Mouse (Mus musculus): ENCODE results near the gene Rsrc2. TPM values are rescaled to one million over a fixed set of nuclear protein-coding genes. Genes with fewer than 3 reads are reported as not detected.
"Not testable (repeated sequence)": the region's sequence is repeated elsewhere in the genome, so short reads cannot be mapped to it uniquely, and the experiment has no call there.

The Rsrc2 gene
- total RNA-seq, 1 experiment: 106 TPM

DNA sequence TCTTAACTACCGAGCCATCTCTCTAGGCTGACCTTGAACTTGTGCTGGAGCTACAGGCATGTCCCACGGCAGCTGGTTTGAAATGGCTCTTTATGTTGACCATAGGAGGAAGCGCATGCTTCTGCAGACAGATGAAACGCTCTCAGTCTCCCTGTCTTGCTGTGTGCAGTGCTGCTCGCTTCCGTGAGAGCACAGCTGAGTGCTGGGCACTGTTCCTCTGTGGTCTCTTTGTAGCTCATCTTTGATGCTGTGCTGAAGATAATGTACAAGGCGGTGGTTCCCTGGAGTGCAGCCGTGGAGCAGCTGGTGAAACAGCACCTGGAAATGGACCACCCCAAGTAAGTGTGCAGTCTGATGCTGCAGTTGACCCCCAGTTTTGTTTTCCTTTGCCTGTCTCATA, 31.5 kb upstream of the Rsrc2 start:
- no peak overlapping the region for H3K4me3 ChIP-seq (ENCODE audit: insufficient read depth in 1 of 2, low read depth in 1 of 2, low read length in 2 of 2, poor library complexity in 1 of 2, severe bottlenecking in 1 of 2)
- no peak for DNase-seq (ENCODE audit: low read depth, low spot score)
- TF ChIP-seq ZNF384 (IDR thresholded peaks at IDR 0.05; ENCODE audit: low read depth, low read length) (no peak), CHD2 (IDR thresholded peaks at IDR 0.05; ENCODE audit: low read depth, low read length) (no peak), ZC3H11A (IDR thresholded peaks at IDR 0.05; ENCODE audit: borderline replicate concordance, low read depth, low read length) (no peak), MAFK (IDR thresholded peaks at IDR 0.05; ENCODE audit: insufficient read depth, low read depth, low read length) (no peak), HCFC1 (IDR thresholded peaks at IDR 0.05; ENCODE audit: borderline replicate concordance, insufficient read depth, low read length) (no peak)
- H3K9me3 ChIP-seq (ENCODE audit: control insufficient read depth, insufficient read depth, low read depth, low read length): no peaks in the 10 kb centered on the region
- no peak overlapping the region for H3K9ac ChIP-seq (ENCODE audit: insufficient read depth, low read depth, low read length, poor library complexity, severe bottlenecking)
- H3K36me3 ChIP-seq (ENCODE audit: control insufficient read depth, insufficient read depth, low read length, poor library complexity, severe bottlenecking): peaks cover 54% of the 10 kb centered on the region
- H3K27ac ChIP-seq (ENCODE audit: insufficient read depth, low read depth, low read length, poor library complexity, severe bottlenecking): no peak overlapping the region
- in situ Hi-C loops (cut with MboI; ENCODE audit: low sequenced_read_pairs in 2 of 2, unreplicated experiment in 2 of 2): loop anchor here in 1 of 2 experiments (25.0 kb wide), 1 partner anchor 607 kb away; no protein-coding TSS in a partner anchor
- no peaks in the 10 kb centered on the region for H3K4me1 ChIP-seq (ENCODE audit: control insufficient read depth in 2 of 2, insufficient read depth in 2 of 2, low read length in 2 of 2, poor library complexity in 1 of 2)

DNA sequence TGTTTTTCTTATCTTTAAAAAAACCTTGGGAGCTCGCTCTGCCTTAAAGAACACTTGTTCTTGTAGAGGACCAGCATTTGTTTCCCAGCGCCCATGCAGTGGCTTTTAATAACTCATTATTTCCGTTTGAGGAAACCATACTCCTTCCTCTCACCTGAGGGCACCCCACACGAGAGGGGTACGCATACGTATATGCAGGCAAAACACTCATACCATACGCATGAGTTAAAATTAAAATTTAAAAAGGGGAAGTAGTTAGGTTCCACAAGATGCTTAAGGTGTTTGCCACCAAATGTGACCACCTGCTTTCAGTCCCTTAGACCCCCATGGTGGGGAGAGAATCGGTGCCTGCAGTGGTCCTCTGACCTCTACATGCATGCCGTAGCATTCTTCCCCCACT, 24.2 kb upstream of the Rsrc2 start:
- Histone ChIP-seq H3K4me1 (ENCODE audit: control insufficient read depth in 2 of 2, insufficient read depth in 2 of 2, low read length in 2 of 2, poor library complexity in 1 of 2) (no peaks in the 10 kb centered on the region), H3K36me3 (ENCODE audit: control insufficient read depth, insufficient read depth, low read length, poor library complexity, severe bottlenecking) (peaks cover 32% of the 10 kb centered on the region), H3K9ac (ENCODE audit: insufficient read depth, low read depth, low read length, poor library complexity, severe bottlenecking) (no peak overlapping the region), H3K4me3 (ENCODE audit: insufficient read depth in 1 of 2, low read depth in 1 of 2, low read length in 2 of 2, poor library complexity in 1 of 2, severe bottlenecking in 1 of 2) (no peak overlapping the region), H3K9me3 (ENCODE audit: control insufficient read depth, insufficient read depth, low read depth, low read length) (no peaks in the 10 kb centered on the region), H3K27ac (ENCODE audit: insufficient read depth, low read depth, low read length, poor library complexity, severe bottlenecking) (no peak overlapping the region)
- TF ChIP-seq ZC3H11A (IDR thresholded peaks at IDR 0.05; ENCODE audit: borderline replicate concordance, low read depth, low read length): no peak
- TF ChIP-seq MAFK (IDR thresholded peaks at IDR 0.05; ENCODE audit: insufficient read depth, low read depth, low read length): no peak
- no peak for TF ChIP-seq CHD2 (IDR thresholded peaks at IDR 0.05; ENCODE audit: low read depth, low read length)
- no peak for TF ChIP-seq ZNF384 (IDR thresholded peaks at IDR 0.05; ENCODE audit: low read depth, low read length)
- TF ChIP-seq HCFC1 (IDR thresholded peaks at IDR 0.05; ENCODE audit: borderline replicate concordance, insufficient read depth, low read length): no peak
- in situ Hi-C loops (cut with MboI; ENCODE audit: low sequenced_read_pairs in 2 of 2, unreplicated experiment in 2 of 2): loop anchor here in 1 of 2 experiments (25.0 kb wide), 1 partner anchor 614 kb away; no protein-coding TSS in a partner anchor
- no peak for DNase-seq (ENCODE audit: low read depth, low spot score)

DNA sequence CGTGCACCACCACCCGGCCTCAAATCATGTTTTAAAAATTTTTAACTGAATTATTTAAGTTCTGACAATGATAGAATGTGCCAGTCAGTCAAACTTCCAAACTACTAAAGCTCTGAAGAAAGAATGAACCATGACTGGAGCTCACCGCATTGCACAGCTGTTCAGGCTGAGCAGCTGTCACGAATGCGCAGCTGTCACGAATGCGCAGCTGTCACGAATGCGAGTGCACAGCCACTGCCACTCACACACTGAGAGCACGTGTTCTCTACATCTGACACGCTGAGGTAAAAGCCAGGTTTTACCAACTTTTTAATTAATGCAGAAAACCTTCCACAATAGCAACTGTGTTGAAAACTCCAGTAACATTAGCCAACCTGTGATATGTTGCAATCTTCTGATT, 17.2 kb upstream of the Rsrc2 start:
- H3K9me3 ChIP-seq (ENCODE audit: control insufficient read depth, insufficient read depth, low read depth, low read length); H3K9ac ChIP-seq (ENCODE audit: insufficient read depth, low read depth, low read length, poor library complexity, severe bottlenecking); H3K4me1 ChIP-seq (ENCODE audit: control insufficient read depth in 2 of 2, insufficient read depth in 2 of 2, low read length in 2 of 2, poor library complexity in 1 of 2); H3K4me3 ChIP-seq (ENCODE audit: insufficient read depth in 1 of 2, low read depth in 1 of 2, low read length in 2 of 2, poor library complexity in 1 of 2, severe bottlenecking in 1 of 2); H3K27ac ChIP-seq (ENCODE audit: insufficient read depth, low read depth, low read length, poor library complexity, severe bottlenecking); DNase-seq (ENCODE audit: low read depth, low spot score): not testable (repeated sequence)
- peaks cover 42% of the 10 kb centered on the region for H3K36me3 ChIP-seq (ENCODE audit: control insufficient read depth, insufficient read depth, low read length, poor library complexity, severe bottlenecking)
- in situ Hi-C loops (cut with MboI; ENCODE audit: low sequenced_read_pairs in 2 of 2, unreplicated experiment in 2 of 2): loop anchor here in 1 of 2 experiments (25.0 kb wide), 1 partner anchor 621 kb away; no protein-coding TSS in a partner anchor

DNA sequence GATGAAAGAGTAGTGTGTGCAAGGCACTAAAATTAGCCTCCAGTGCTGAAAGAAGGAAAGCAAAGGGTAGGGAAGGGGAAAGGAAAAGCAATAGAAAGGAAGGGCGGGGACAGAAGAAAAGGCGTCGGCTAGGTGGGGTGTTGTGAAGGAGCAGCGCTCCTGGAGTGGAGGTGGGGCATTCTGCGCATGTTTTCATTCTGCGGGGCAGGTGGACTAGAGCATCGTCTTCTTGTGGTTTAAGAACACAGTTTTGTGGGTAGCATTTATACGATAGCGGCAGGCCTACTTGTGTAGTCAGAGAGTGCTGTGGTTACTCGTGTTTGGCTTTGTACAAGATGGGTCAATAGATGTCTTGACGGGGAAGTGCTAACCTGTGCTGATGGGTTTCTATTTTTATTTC, 16.3 kb upstream of the Rsrc2 start:
- no peak for TF ChIP-seq HCFC1 (IDR thresholded peaks at IDR 0.05; ENCODE audit: borderline replicate concordance, insufficient read depth, low read length)
- no peak for TF ChIP-seq CHD2 (IDR thresholded peaks at IDR 0.05; ENCODE audit: low read depth, low read length)
- TF ChIP-seq ZNF384 (IDR thresholded peaks at IDR 0.05; ENCODE audit: low read depth, low read length): no peak
- TF ChIP-seq ZC3H11A (IDR thresholded peaks at IDR 0.05; ENCODE audit: borderline replicate concordance, low read depth, low read length): no peak
- no peak for TF ChIP-seq MAFK (IDR thresholded peaks at IDR 0.05; ENCODE audit: insufficient read depth, low read depth, low read length)
- H3K36me3 ChIP-seq (ENCODE audit: control insufficient read depth, insufficient read depth, low read length, poor library complexity, severe bottlenecking): peaks cover 35% of the 10 kb centered on the region
- in situ Hi-C loops (cut with MboI; ENCODE audit: low sequenced_read_pairs in 2 of 2, unreplicated experiment in 2 of 2): loop anchor here in 1 of 2 experiments (25.0 kb wide), 1 partner anchor 622 kb away; no protein-coding TSS in a partner anchor

More for the DNA sequence above, 16.3 kb upstream of the Rsrc2 start:
- Histone ChIP-seq H3K4me1 (ENCODE audit: control insufficient read depth in 2 of 2, insufficient read depth in 2 of 2, low read length in 2 of 2, poor library complexity in 1 of 2) (no peaks in the 10 kb centered on the region), H3K9me3 (ENCODE audit: control insufficient read depth, insufficient read depth, low read depth, low read length) (no peaks in the 10 kb centered on the region), H3K27ac (ENCODE audit: insufficient read depth, low read depth, low read length, poor library complexity, severe bottlenecking) (no peak overlapping the region), H3K9ac (ENCODE audit: insufficient read depth, low read depth, low read length, poor library complexity, severe bottlenecking) (no peak overlapping the region), H3K4me3 (ENCODE audit: insufficient read depth in 1 of 2, low read depth in 1 of 2, low read length in 2 of 2, poor library complexity in 1 of 2, severe bottlenecking in 1 of 2) (no peak overlapping the region)
- DNase-seq (ENCODE audit: low read depth, low spot score): no peak

All from ES-E14 (cell line).